Mouse (Mus musculus): ENCODE data around the gene Exosc5.

The Exosc5 gene

DNA sequence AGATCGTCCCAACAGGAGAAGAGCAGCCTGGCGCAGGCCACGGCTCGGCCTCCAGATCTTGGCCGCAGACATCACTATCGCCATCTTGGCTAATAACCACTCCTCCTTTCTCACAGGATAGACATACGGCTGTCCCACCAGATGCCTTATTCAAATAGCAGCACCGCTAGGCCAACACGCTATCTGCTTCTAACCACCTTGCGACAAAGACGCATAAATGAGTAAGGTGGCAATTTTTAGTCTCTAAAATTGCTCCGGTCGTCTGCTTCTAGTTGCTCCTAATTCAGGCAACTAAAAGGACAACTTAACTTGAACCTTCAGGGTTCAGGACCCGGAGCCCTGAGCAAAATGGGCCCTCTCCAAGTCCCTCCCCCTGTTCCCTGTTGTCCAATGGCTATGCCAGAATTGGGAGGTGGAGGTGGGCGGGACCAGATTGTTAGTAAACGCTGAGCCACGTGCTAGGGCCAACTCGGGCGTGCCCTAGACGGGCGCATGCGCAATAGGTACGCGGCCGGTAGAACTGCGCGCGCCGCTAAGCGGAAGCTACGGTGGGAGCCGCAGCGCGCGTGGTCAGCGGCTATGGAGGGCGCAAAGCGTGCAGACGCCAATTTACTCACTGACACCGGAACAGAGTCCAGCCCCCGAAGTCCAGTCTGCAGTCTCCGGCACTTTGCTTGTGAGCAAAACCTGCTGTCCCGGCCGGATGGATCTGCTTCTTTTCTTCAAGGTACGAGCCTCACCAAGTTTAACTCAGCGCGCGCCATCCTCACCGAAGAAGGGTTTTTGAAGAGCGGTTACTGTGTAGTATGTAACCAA is at the start of gene Exosc5, which contains the start of gene Bckdha:
Gene Exosc5, plus strand, starts transcription at position 508 of the 816 bp plus-strand sequence.
Gene Bckdha, minus strand, starts transcription at position 325 of the 816 bp plus-strand sequence.
- peak; percentile 100 for DNase-seq (ENCODE audit: low spot score in 2 of 2)

GRCm38 (mm10) chr7:25610056-25610455 is 48.9 kb upstream of the Exosc5 start:
- no peak for DNase-seq (ENCODE audit: low spot score in 2 of 2)

DNA sequence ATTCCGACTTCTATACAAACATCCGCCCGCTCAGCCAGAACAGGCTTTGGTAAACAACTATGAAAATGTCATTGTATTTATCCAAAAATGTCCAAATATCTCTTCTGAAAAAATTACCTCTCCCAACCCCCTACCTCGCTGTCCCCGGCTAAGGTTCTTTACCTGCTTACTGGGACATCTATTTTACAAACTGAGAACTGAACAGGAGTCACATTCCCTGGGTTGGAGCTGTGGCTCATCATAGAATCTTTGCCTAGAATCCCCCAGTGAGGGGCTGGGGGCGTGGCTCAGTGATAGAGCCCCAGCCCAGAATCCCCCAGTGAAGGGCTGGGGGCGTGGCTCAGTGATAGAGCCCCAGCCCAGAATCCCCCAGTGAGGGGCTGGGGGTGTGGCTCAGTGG is 47.5 kb upstream of the Exosc5 start:
- no peak for DNase-seq (ENCODE audit: low spot score in 2 of 2)

DNA sequence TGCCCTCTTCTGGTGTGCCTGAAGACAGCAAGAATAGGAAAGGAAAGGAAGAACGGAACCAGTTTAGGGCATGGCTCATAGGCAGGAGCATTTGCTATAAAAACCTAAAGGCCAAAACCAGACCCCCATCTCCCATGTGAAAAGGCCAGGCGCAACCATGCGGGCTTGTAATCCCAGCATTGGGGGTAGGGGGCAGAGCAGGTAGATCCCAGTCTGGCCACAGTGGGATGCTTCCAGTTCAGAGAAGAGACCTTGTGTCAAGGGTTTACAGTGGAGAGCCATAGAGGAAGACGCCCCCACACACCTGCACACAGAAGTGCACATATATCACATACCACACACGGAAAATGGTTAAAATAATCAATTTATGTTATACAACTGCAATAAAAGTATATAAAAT is 44.9 kb upstream of the Exosc5 start:
- DNase-seq (ENCODE audit: low spot score in 2 of 2): no peak

- no peak for DNase-seq (ENCODE audit: low spot score in 2 of 2)
Measured at GRCm38 (mm10) chr7:25614831-25615705, 43.9 kb upstream of the Exosc5 start.

- DNase-seq (ENCODE audit: low spot score in 2 of 2): no peak
Measured at GRCm38 (mm10) chr7:25615706-25616011, 43.3 kb upstream of the Exosc5 start, which contains the start of gene Erich4. Gene Erich4 (minus strand): TSS chr7:25615892.

GRCm38 (mm10) chr7:25617376-25618160 is 41.4 kb upstream of the Exosc5 start:
- DNase-seq (ENCODE audit: low spot score in 2 of 2): no peak

DNA sequence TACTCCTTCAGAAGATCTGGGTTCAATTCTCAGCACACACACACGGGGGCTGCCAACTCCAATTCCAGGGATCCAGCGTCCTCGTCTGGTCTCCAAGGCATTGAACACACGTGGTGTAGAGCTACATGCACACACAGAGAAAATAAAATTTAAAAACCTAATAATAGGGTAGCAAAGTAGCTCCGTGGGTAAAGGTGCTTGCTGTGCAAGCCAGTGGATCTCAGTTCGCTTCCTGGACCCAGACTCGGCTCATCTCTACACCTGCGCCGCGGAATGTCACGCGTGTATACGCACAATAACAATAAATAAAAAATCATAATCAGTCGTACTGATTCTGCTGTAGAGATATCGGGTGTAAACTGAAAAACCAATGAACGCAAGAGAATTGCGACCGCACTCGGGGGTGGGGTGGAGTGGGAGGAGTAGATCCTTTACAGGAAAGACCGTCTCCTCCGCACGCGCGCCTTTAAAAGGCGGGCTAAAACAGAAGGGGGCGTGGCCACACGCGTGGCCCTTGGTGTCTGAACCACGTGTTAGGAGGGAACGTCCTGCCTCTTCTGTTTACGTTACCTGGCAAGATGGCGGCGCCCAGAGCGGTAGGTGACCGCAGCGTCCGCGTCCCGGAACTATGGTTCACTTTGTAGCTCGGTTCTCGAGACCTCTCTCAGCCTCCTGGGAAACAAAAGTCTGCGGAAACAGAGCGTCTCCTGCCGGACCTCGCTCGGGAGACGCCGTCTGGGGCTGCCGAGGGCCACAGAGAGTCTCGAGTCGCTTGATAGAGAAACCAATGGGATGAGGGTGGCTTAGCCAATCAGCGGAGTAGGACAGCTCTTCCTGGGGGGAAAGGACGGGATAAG is 39.9 kb upstream of the Exosc5 start, which contains the start of gene Dmac2:
Gene Dmac2, plus strand, starts transcription at position 550 of the 857 bp plus-strand sequence.
- peak; percentile 93 to 95 for DNase-seq (ENCODE audit: low spot score in 2 of 2)

DNA sequence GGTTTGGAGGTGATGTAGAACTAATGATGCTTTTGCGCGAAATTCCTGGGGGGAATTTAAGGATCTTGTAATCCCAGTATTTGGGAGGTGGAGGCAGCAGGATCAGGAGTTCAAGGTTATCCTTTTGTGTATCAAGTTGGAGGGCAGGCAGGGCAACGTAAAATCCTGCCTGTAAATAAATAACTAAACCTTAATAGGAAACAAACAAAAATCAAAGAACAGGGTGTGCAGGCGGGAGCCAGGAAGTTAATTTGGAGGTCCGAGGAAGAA is 39.3 kb upstream of the Exosc5 start:
- no peak for DNase-seq (ENCODE audit: low spot score in 2 of 2)

GRCm38 (mm10) chr7:25620101-25620500 is 38.9 kb upstream of the Exosc5 start:
- no peak for DNase-seq (ENCODE audit: low spot score in 2 of 2)

- no peak for DNase-seq (ENCODE audit: low spot score in 2 of 2)
Measured at GRCm38 (mm10) chr7:25620751-25621150, 38.2 kb upstream of the Exosc5 start.

GRCm38 (mm10) chr7:25623857-25624370 is 35.0 kb upstream of the Exosc5 start:
- DNase-seq (ENCODE audit: low spot score in 2 of 2): no peak

GRCm38 (mm10) chr7:25624851-25625250 is 34.1 kb upstream of the Exosc5 start:
- DNase-seq (ENCODE audit: low spot score in 2 of 2): peak; percentile 64 to 66

- no peak for DNase-seq (ENCODE audit: low spot score in 2 of 2)
Measured at GRCm38 (mm10) chr7:25625594-25626250, 33.2 kb upstream of the Exosc5 start.

- peak; percentile 83 to 88 for DNase-seq (ENCODE audit: low spot score in 2 of 2)
Measured at GRCm38 (mm10) chr7:25626509-25627430, 32.2 kb upstream of the Exosc5 start, which contains the start of gene B3gnt8. Gene B3gnt8 (plus strand): TSS chr7:25626654.

DNA sequence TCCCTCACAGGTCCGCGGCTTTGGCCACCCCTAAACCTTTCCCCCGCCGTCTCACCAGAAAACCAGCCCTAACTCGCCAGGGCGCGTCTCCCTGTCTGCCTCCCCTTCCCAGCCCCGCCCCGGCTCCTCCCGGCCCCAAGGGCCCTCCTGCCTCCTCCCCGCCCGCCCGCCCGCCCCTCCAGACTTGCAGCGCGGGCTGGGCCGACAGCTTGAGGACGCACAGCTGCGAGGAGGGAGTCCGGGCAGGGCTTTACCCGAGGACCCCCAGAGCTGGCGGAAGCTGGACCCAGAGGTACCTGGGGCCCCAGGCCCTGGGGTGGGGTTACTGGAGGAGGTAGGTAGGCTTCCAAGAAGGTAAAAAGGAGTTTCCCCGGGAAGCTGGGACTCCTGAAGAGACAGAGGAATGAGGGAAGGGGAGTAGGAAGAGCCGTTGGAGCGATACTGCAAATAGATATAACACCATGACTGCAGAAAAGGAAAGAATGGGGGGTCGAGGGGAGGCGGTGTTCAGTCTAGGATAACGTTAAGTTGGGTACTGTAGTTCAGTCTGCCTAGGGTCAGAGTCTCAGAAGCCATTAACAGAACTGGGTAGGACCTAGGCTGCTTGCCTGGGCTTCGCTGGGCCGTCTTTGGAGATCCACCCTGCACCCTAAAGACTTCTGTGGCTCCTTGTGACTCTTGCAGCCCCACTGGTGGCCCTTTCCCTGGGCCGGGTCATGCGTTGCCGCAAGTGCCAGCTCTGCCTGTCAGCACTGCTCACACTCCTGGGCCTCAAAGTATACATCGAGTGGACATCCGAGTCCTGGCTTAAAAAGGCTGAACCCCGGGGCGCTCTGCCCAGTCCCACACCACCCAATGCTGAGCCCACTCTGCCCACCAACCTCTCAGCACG is 31.3 kb upstream of the Exosc5 start:
- DNase-seq (ENCODE audit: low spot score in 2 of 2): peak; percentile 74

GRCm38 (mm10) chr7:25628323-25628620 is 30.7 kb upstream of the Exosc5 start:
- peak in 1 of 2 experiments; percentile 41 for DNase-seq (ENCODE audit: low spot score in 2 of 2)

DNA sequence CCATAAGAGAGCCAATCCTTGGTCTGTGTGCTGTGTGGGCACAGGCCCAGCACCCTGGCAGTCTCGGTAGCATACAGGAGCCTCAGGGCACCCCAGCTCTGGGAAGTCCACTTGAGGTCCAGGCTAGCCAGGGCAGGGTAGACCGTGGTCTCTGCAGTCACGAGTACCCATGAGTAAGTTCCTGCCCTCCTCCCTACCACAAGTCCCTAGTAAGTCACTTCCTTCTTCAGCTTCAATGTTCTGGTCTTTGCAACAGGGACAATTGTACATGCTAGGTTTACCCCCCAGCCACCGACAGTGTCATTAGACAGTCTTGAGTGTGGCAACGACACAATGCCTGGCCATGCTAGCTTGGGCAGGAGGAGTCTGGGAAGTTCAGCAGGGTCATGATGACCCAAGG is 26.3 kb upstream of the Exosc5 start:
- DNase-seq (ENCODE audit: low spot score in 2 of 2): no peak
